Comparison of ENCODE assay signal across 11 mouse cellular contexts in genomic region chr11:33845931-33846330, GRCm38 (mm10).
"Had no signal": no experiment of that assay in that cellular context is flagged by ENCODE, and none has a peak within 500 bp of the region (broad histone marks: within the 10 kb centered on the region; RNA-seq: fewer than 3 reads in every experiment).

No protein-coding gene starts in this region.

- H3K9ac ChIP-seq: limb, embryonic 15.5 days; liver, embryonic 13.5 days; neural tube, embryonic 15.5 days had no signal

- H3K36me3 ChIP-seq: limb, embryonic 15.5 days; liver, embryonic 13.5 days; neural tube, embryonic 15.5 days had no signal

- H3K27ac ChIP-seq: limb, embryonic 15.5 days; liver, embryonic 13.5 days; neural tube, embryonic 15.5 days had no signal

- H3K9me3 ChIP-seq: limb, embryonic 15.5 days; liver, embryonic 13.5 days; neural tube, embryonic 15.5 days had no signal

- DNase-seq: kidney, adult 8-10 months; kidney, postnatal 36 days; liver, embryonic 13.5 days; lung, adult 18-20 months; midbrain, embryonic 14.5 days; right cerebral cortex, adult 18-20 months; right cerebral cortex, postnatal 25 days; thymus, postnatal 36 days had no signal

- H3K4me3 ChIP-seq: limb, embryonic 15.5 days; liver, embryonic 13.5 days; myocyte; neural tube, embryonic 15.5 days had no signal

- H3K4me1 ChIP-seq: liver, embryonic 13.5 days had no signal

- H3K4me2 ChIP-seq: limb, embryonic 15.5 days; liver, embryonic 13.5 days; neural tube, embryonic 15.5 days had no signal
